Mouse (Mus musculus) liver, embryonic 11.5 days (tissue): ENCODE measurements around the gene Odf3l1. TPM values are rescaled to one million over a fixed set of nuclear protein-coding genes. Genes with fewer than 3 reads are reported as not detected.

ENCODE experiments used
- ATAC-seq: fragments of 200-750 bp; cut with Nextera tagmentation; replicated peaks from 2 replicates; pipeline ENCODE4 v1.8.0; 2017; ENCODE audit warnings: moderate number of reproducible peaks, mild to moderate bottlenecking, moderate TSS enrichment, moderate library complexity; ENCODE audit not compliant: low FRiP score
- DNase-seq: peaks from one replicate; pipeline ENCODE4 v3.0.0-alpha.2; 2017; ENCODE audit warnings: low spot score
- H3K27ac ChIP-seq: fragments of 300-500 bp; sonication (generic); 2 replicates; pipeline ENCODE4 v1.5.1; 2014; ENCODE audit warnings: mild to moderate bottlenecking, low read depth, low read length, control low read depth
- H3K27me3 ChIP-seq: fragments of 300-500 bp; sonication (generic); replicated peaks from 2 replicates; pipeline ENCODE4 v1.6.1; 2014; ENCODE audit warnings: low read length, mixed read lengths; ENCODE audit not compliant: control insufficient read depth, insufficient read depth
- H3K36me3 ChIP-seq: fragments of 300-500 bp; sonication (generic); 2 replicates; pipeline ENCODE4 v1.6.1; 2014; ENCODE audit warnings: mild to moderate bottlenecking, low read length, moderate library complexity, mixed read lengths; ENCODE audit not compliant: control insufficient read depth, insufficient read depth
- H3K4me1 ChIP-seq: fragments of 300-500 bp; sonication (generic); replicated peaks from 2 replicates; pipeline ENCODE4 v1.6.1; 2014; ENCODE audit warnings: low read length, mixed read lengths; ENCODE audit not compliant: control insufficient read depth, insufficient read depth
- H3K4me2 ChIP-seq: fragments of 300-500 bp; sonication (generic); 2 replicates; pipeline ENCODE4 v1.6.1; 2014; ENCODE audit warnings: mild to moderate bottlenecking, control low read depth, moderate library complexity
- H3K4me3 ChIP-seq: fragments of 300-500 bp; sonication (generic); 2 replicates; pipeline ENCODE4 v1.5.1; 2014; ENCODE audit warnings: low read depth, low read length, control low read depth
- H3K9ac ChIP-seq: fragments of 300-500 bp; sonication (generic); 2 replicates; pipeline ENCODE4 v1.6.1; 2014; ENCODE audit warnings: low read depth, low read length, control low read depth
- H3K9me3 ChIP-seq: fragments of 300-500 bp; sonication (generic); 2 replicates; pipeline ENCODE4 v1.6.1; 2016; ENCODE audit warnings: low read length, inconsistent platforms, mixed read lengths; ENCODE audit not compliant: control insufficient read depth
- WGBS: fragments of 180-500 bp; shearing (Covaris S2); extraction: QIAGEN DNeasy Blood & Tissue Kit; methylation state at CpG from one replicate; pipeline ENCODE4 v1.1.7; 2014; 5-methylcytosine and 5-hydroxymethylcytosine counted together
- polyA plus RNA-seq: library from polyadenylated mRNA; unstranded; fragments of >200 nt; fragmentation: Nextera tagmentation; extraction: Ambion mirVana; gene quantifications from 2 replicates; pipeline ENCODE4 v1.2.1, GENCODE M21; 2014

Odf3l1 gene
- polyA plus RNA-seq, 1 experiment from 2014 or later, result not detected

DNA sequence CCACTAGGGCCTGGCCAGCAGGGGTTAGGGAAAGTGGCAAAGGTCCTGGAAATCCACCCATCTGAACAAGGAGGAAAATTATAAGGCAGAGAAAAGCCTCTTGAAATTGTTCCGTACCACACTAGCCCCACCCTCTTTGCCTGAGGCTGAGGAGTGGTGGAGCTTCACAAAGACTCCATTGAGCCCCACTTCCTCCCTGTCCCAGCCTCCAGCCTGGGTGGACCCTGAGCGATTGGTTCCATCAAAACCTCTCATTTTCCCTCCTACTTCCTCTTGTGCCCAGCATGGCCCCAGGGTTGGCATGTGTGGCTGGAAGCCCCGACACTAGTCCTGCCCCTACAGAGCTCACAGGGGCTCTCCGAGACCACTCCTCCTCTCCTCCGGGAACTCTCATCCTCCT, 12.8 kb upstream of the Odf3l1 start:
- Histone ChIP-seq H3K27ac (no peak overlapping the region), H3K4me1 (no peaks in the 10 kb centered on the region), H3K36me3 (no peaks in the 10 kb centered on the region), H3K9me3 (no peaks in the 10 kb centered on the region), H3K4me3 (no peak overlapping the region), H3K9ac (no peak overlapping the region), H3K27me3 (no peaks in the 10 kb centered on the region; the same call in 1 of the 2 replicates), H3K4me2 (no peak overlapping the region)
- DNase-seq, result no peak
- ATAC-seq, result no peak
- WGBS, result 68% methylated on average over 5 of the region's 5 CpGs

GRCm38 (mm10) chr9:56876784-56877183, 12.3 kb upstream of the Odf3l1 start:
- 60% methylated on average over 9 of the region's 9 CpGs for WGBS
- no peak for DNase-seq
- Histone ChIP-seq H3K4me2 (no peak overlapping the region), H3K36me3 (no peaks in the 10 kb centered on the region), H3K9me3 (no peaks in the 10 kb centered on the region), H3K4me1 (no peaks in the 10 kb centered on the region), H3K27me3 (no peaks in the 10 kb centered on the region; the same call in 1 of the 2 replicates), H3K9ac (no peak overlapping the region), H3K27ac (no peak overlapping the region), H3K4me3 (no peak overlapping the region)
- ATAC-seq, result no peak

GRCm38 (mm10) chr9:56873097-56873496, 8.6 kb upstream of the Odf3l1 start:
- WGBS, result 64% methylated on average over 1 of the region's 1 CpGs
- no peaks in the 10 kb centered on the region for H3K4me1 ChIP-seq

DNA sequence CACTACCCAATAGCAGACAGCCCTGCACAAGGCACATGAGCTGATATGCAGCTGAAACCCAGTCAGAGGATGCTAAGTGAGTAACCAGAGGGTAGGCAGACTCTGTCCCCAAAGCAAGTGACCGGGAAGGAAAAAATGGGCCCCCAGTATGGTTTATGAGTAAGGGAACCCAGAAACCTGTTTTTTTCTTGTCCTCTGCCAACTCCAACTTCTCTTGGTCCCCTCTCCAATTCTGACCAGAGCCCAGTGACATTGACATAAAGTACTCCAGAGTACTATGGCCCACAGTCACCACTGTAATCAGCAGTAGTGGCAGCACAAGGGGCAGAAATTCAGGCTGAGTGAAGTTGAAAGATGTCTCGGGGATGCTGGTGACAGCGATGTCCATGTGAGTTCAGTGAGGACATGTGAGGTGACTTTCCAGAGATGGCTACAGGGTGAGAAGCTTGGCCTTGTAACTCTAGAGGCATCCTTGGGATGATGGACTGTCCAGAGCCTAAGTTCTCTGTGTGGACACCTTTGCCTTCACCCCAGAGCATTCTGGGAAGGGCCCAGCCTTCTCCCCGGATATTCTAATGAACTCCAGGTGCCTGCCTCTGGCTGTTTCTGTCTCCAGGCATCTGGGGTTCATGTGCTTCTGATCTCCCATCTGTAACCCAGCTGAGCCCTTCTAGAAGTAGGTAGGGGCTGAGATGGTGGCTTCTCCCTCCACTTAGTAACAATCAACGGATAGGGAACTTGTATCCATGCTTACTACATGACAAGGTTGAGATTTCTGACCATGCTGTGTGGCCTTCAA, 7.8 kb upstream of the Odf3l1 start:
- H3K4me1 ChIP-seq, result no peaks in the 10 kb centered on the region
- no peaks in the 10 kb centered on the region for H3K36me3 ChIP-seq
- ATAC-seq (no peak), DNase-seq (no peak)
- no peak overlapping the region for H3K9ac ChIP-seq
- H3K27me3 ChIP-seq, result no peaks in the 10 kb centered on the region
- H3K27ac ChIP-seq, result no peak overlapping the region
- H3K4me3 ChIP-seq, result no peak overlapping the region
- H3K9me3 ChIP-seq, result no peaks in the 10 kb centered on the region
- 75% methylated on average over 5 of the region's 5 CpGs for WGBS
- no peak overlapping the region for H3K4me2 ChIP-seq

More at GRCm38 (mm10) chr9:56873097-56873496, 8.6 kb upstream of the Odf3l1 start:
- H3K9ac ChIP-seq, result no peak overlapping the region
- no peak for ATAC-seq
- H3K9me3 ChIP-seq, result no peaks in the 10 kb centered on the region
- H3K4me2 ChIP-seq, result no peak overlapping the region
- H3K4me3 ChIP-seq, result no peak overlapping the region
- DNase-seq, result no peak
- no peaks in the 10 kb centered on the region for H3K36me3 ChIP-seq
- no peak overlapping the region for H3K27ac ChIP-seq
- H3K27me3 ChIP-seq, result no peaks in the 10 kb centered on the region

- ATAC-seq (no peak), DNase-seq (no peak)
- H3K9me3 ChIP-seq, result no peaks in the 10 kb centered on the region
- H3K4me1 ChIP-seq, result no peaks in the 10 kb centered on the region
- 29% methylated on average over 5 of the region's 5 CpGs for WGBS
- H3K4me3 ChIP-seq, result no peak overlapping the region
- no peak overlapping the region for H3K4me2 ChIP-seq
- no peak overlapping the region for H3K9ac ChIP-seq
- peaks cover 3% of the 10 kb centered on the region; the same call in 1 of the 2 replicates for H3K27me3 ChIP-seq
- no peak overlapping the region for H3K27ac ChIP-seq
- H3K36me3 ChIP-seq, result no peaks in the 10 kb centered on the region
These were observed 6.7 kb upstream of the Odf3l1 start for GRCm38 (mm10) chr9:56871191-56871590.

DNA sequence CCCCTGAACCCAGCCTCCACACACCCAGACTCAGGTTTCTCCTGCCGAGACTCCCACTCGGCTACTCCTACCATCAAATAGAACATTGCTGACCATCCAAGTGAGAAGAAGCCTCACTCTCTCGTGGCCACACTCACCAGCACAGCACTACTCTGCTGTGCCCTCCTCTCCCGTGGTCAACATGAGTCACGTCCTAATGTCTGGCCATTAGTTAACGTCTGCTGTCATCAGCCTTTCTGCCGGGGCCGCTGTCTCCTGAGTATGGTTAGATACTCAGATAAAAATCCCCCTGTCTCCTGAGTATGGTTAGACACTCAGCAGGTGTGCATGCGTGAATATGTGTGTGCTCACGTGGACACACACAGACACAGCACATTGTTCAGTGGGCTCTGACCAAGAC, 6.3 kb upstream of the Odf3l1 start:
- Histone ChIP-seq H3K9me3 (no peaks in the 10 kb centered on the region), H3K36me3 (no peaks in the 10 kb centered on the region), H3K4me3 (no peak overlapping the region), H3K27me3 (peaks cover 7% of the 10 kb centered on the region; the same call in 1 of the 2 replicates), H3K9ac (no peak overlapping the region), H3K27ac (no peak overlapping the region), H3K4me1 (no peaks in the 10 kb centered on the region), H3K4me2 (no peak overlapping the region)
- WGBS, result 39% methylated on average over 10 of the region's 10 CpGs
- DNase-seq (no peak), ATAC-seq (no peak)

- no peak for DNase-seq
- 70% methylated on average over 13 of the region's 13 CpGs for WGBS
- no peaks in the 10 kb centered on the region for H3K9me3 ChIP-seq
- H3K27ac ChIP-seq, result no peak overlapping the region
- H3K4me3 ChIP-seq, result no peak overlapping the region
- no peak overlapping the region for H3K9ac ChIP-seq
- no peaks in the 10 kb centered on the region for H3K4me1 ChIP-seq
- no peaks in the 10 kb centered on the region for H3K36me3 ChIP-seq
- H3K27me3 ChIP-seq, result peaks cover 19% of the 10 kb centered on the region
- no peak overlapping the region for H3K4me2 ChIP-seq
- no peak for ATAC-seq
These were observed 5.1 kb upstream of the Odf3l1 start for GRCm38 (mm10) chr9:56869552-56869951.

DNA sequence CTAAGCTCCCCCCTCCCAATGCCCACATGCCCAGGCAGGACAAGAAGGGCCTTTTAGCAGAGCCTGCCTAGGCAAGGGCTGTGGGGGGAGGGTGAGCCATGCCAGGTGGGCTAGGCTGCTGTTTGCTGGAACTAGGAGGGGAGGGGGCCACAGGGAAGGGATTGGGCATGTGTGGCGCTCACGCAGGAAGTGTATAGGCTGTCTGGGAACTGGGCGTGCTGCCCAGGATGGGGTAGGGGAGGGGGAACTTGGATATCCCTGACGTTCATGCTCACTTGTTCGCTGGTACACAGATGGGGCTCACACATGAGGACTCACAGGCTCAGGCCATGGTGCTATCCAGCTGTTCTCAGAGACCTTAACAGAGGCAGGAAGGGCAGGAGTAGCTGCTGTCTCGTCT, 3.8 kb upstream of the Odf3l1 start:
- Histone ChIP-seq H3K36me3 (no peaks in the 10 kb centered on the region), H3K4me2 (no peak overlapping the region), H3K9ac (no peak overlapping the region), H3K4me3 (no peak overlapping the region), H3K27ac (no peak overlapping the region), H3K27me3 (peaks cover 32% of the 10 kb centered on the region), H3K9me3 (no peaks in the 10 kb centered on the region), H3K4me1 (no peaks in the 10 kb centered on the region)
- no peak for ATAC-seq
- DNase-seq, result no peak
- WGBS, result 47% methylated on average over 6 of the region's 6 CpGs

DNA sequence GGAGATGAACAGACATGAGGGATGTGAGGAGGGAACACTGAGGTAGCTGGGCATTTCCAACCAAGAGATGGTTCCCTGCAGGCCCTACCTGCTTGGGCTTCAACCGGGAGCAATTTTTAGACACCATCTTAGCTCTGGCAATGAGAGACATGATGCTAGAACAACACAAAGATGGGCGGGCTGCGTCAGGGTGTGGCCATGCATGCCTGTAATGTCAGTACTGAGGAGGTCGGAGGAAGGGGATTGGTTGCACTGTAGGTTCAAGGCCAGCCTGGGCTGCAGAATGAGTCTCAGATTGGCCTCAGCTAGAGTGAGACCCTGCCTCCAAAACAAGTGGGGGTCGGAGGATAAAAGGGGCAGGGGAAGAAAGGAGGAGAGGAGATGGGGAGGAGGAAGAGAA, 2.0 kb upstream of the Odf3l1 start:
- H3K4me2 ChIP-seq, result no peak overlapping the region

More for the DNA sequence above, 2.0 kb upstream of the Odf3l1 start:
- Histone ChIP-seq H3K27me3 (peaks cover 32% of the 10 kb centered on the region), H3K36me3 (no peaks in the 10 kb centered on the region), H3K27ac (no peak overlapping the region), H3K4me3 (no peak overlapping the region), H3K9me3 (no peaks in the 10 kb centered on the region), H3K4me1 (no peaks in the 10 kb centered on the region), H3K9ac (no peak overlapping the region)
- WGBS, result 69% methylated on average over 5 of the region's 5 CpGs
- DNase-seq (no peak), ATAC-seq (no peak)
